Mouse (Mus musculus) midbrain, embryonic 15.5 days (tissue): Measurements from ENCODE around the gene Pogk. TPM values are rescaled to one million over a fixed set of nuclear protein-coding genes. Genes with fewer than 3 reads are reported as not detected.

Experiments used
- ATAC-seq: fragments of 200-750 bp; cut with Nextera tagmentation; replicated peaks from 2 replicates; pipeline ENCODE4 v1.8.0; 2017; ENCODE audit warnings: moderate TSS enrichment
- H3K27ac ChIP-seq: fragments of 300-500 bp; sonication (generic); 2 replicates; pipeline ENCODE4 v1.5.1; 2015; ENCODE audit warnings: mild to moderate bottlenecking, inconsistent platforms
- H3K27me3 ChIP-seq: fragments of 300-500 bp; sonication (generic); replicated peaks from 2 replicates; pipeline ENCODE4 v1.6.1; 2015; ENCODE audit warnings: inconsistent platforms
- H3K36me3 ChIP-seq: fragments of 300-500 bp; sonication (generic); replicated peaks from 2 replicates; pipeline ENCODE4 v1.6.1; 2015; ENCODE audit warnings: inconsistent platforms
- H3K4me1 ChIP-seq: fragments of 300-500 bp; sonication (generic); 2 replicates; pipeline ENCODE4 v1.6.1; 2015; ENCODE audit warnings: inconsistent platforms
- H3K4me2 ChIP-seq: fragments of 300-500 bp; sonication (generic); 2 replicates; pipeline ENCODE4 v1.6.1; 2015; ENCODE audit warnings: inconsistent platforms, mild to moderate bottlenecking, moderate library complexity
- H3K4me3 ChIP-seq: fragments of 300-500 bp; sonication (generic); 2 replicates; pipeline ENCODE4 v1.5.1; 2015; ENCODE audit warnings: mild to moderate bottlenecking, inconsistent platforms
- H3K9ac ChIP-seq: fragments of 300-500 bp; sonication (generic); 2 replicates; pipeline ENCODE4 v1.6.1; 2015; ENCODE audit warnings: mild to moderate bottlenecking, inconsistent platforms
- H3K9me3 ChIP-seq: fragments of 300-500 bp; sonication (generic); 2 replicates; pipeline ENCODE4 v1.6.1; 2016; ENCODE audit warnings: inconsistent platforms
- WGBS: fragments of 180-500 bp; shearing (Covaris S2); methylation state at CpG from one replicate; pipeline ENCODE4 v1.1.7; 2015; ENCODE audit warnings: mixed read lengths; 5-methylcytosine and 5-hydroxymethylcytosine counted together
- polyA plus RNA-seq: library from polyadenylated mRNA; unstranded; fragments of >200 nt; fragmentation: Nextera tagmentation; extraction: Ambion mirVana; gene quantifications from 2 replicates; pipeline ENCODE4 v1.2.1, GENCODE M21; 2015

The Pogk gene
- polyA plus RNA-seq, 1 experiment from 2014 or later = 41.3 TPM

DNA sequence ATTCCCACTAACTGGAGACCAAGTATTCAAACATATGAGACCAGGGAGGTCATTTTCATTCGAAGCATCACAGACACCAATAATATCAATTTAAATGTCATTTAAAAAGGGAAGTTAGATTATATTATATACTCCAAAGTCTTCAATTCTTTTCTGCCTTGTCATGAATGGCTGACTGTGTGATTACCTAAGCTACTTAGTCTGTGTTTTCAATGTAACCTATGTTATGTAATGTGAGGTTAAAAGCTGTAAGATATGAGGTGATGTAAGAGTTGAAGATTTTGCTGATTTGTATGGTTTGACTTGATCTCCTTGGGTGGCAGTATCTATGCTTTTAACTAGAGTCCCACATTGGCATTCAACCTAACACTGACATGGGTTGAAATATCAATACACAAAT, 67.1 kb downstream of the Pogk start:
- Histone ChIP-seq H3K4me3 (no peak overlapping the region), H3K9ac (no peak overlapping the region), H3K27ac (no peak overlapping the region), H3K4me1 (peaks cover 5% of the 10 kb centered on the region; the same call in 1 of the 2 replicates), H3K36me3 (no peaks in the 10 kb centered on the region), H3K27me3 (no peaks in the 10 kb centered on the region), H3K4me2 (no peak overlapping the region), H3K9me3 (no peaks in the 10 kb centered on the region)
- no peak for ATAC-seq
- WGBS = 83% methylated on average over 1 of the region's 1 CpGs

DNA sequence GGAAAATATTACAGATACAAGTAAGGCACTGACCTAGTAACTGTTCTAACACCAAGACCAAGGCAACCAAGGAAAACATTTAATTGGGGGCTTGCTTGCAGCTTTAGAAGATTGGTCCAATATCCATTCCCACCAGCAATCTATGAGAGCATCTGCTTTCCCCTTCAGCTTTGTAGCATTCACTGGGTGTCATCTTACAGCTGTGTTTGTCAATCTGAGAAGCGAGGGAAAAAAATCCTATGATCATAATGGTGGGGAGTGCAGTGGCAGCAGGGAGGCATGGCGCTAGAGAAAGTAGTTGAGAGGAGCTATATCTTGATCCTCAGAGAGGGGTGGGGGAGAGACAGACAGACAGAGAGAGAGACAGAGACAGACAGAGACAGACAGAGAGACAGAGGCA, 67.6 kb downstream of the Pogk start:
- H3K9ac ChIP-seq = no peak overlapping the region
- H3K4me1 ChIP-seq = peaks cover 5% of the 10 kb centered on the region; the same call in 1 of the 2 replicates
- H3K9me3 ChIP-seq = no peaks in the 10 kb centered on the region
- no peaks in the 10 kb centered on the region for H3K27me3 ChIP-seq
- no peak overlapping the region for H3K4me2 ChIP-seq
- no peak overlapping the region for H3K4me3 ChIP-seq
- WGBS = 73% methylated on average over 2 of the region's 2 CpGs
- no peaks in the 10 kb centered on the region for H3K36me3 ChIP-seq
- ATAC-seq = no peak
- H3K27ac ChIP-seq = no peak overlapping the region

DNA sequence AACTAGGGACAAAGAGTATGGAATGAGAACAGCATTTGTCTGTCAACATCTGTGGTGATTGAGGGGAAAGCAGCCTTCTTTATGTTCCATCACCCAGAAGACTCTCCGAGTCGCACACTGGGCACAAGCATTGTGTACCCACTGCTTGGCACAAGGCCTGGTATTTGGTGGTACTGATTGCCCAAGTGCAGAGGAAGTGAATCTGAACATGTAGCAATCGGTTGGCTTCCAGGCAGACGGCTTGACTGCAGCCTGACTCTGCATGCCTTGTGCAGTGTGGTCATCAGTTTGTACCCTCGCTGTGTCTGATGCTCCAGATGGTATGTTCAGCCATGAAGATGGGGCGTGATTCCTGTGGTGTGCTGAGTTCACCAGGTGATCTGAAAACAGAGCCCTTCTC, 70.6 kb downstream of the Pogk start:
- peaks cover under 1% of the 10 kb centered on the region; the same call in 1 of the 2 replicates for H3K4me1 ChIP-seq
- 86% methylated on average over 6 of the region's 6 CpGs for WGBS
- H3K27me3 ChIP-seq = no peaks in the 10 kb centered on the region
- no peak overlapping the region for H3K27ac ChIP-seq
- no peak overlapping the region for H3K4me2 ChIP-seq
- ATAC-seq = no peak
- H3K9ac ChIP-seq = no peak overlapping the region
- no peak overlapping the region for H3K4me3 ChIP-seq
- H3K36me3 ChIP-seq = no peaks in the 10 kb centered on the region
- no peaks in the 10 kb centered on the region for H3K9me3 ChIP-seq

Other genes starting within 250 kb of the Pogk start
- 0.14 TPM in 1 of 2 replicates, not detected in the other for gene Mael, start 171.1 kb downstream of the Pogk start, polyA plus RNA-seq
- gene Ildr2, start 155.7 kb downstream of the Pogk start, polyA plus RNA-seq = 6.1 and 6.2 TPM in 2 replicates
- gene Tada1, start 30.8 kb downstream of the Pogk start, polyA plus RNA-seq = 90.5 and 94.9 TPM in 2 replicates
- gene Gm4846, start 87.7 kb upstream of the Pogk start, polyA plus RNA-seq = not detected in 2 replicates
- not detected in 2 replicates for gene Gm4847, start 237.8 kb upstream of the Pogk start, polyA plus RNA-seq